Mouse (Mus musculus): ENCODE results near the gene Mthfd1. TPM values are rescaled to one million over a fixed set of nuclear protein-coding genes. Genes with fewer than 3 reads are reported as not detected.

Mthfd1 gene
- total and polyA plus RNA-seq, 3 experiments: 208 to 231 TPM; not detected in 1

DNA sequence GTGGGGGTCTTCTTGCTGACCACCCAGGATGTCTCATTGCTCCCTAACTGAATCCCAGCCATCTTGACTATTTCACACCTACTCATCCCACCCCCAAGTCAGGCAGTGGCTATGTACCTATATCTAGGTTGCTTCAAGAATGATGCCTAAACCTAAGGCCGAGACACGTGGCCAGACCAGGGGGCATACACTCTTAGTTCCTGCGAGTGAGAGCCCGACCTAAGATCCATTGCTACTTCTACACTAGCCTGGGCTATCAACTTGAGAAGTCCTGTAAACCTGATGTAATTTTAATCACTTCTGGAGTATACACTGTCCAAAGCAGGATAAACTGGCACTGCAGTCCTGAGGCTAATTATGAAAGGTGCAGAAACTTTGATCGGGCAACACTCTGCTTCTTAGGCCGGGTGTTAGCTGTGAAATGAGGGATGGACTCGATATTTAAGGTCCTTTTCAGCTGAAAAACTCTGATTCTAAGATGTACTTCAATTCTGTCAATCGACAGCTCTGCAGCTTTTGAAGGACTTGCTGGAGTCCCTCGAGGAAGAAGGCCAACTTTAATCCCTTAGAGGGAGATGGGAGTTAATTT lies 113.2 kb downstream of the Mthfd1 start (continued):
- no peak for TF ChIP-seq ZMIZ1 (IDR thresholded peaks at IDR 0.05; ENCODE audit: low read depth, low read length)
- no peak for TF ChIP-seq ETS1 (IDR thresholded peaks at IDR 0.05; ENCODE audit: low read depth, low read length)
- peak; percentile 42; the same call in 1 of the 2 replicates for TF ChIP-seq MAZ (IDR thresholded peaks at IDR 0.05; ENCODE audit: low read depth, low read length)
- TF ChIP-seq GATA1 (IDR thresholded peaks at IDR 0.05; ENCODE audit: low read depth, low read length): no peak
- peak; percentile 29; a peak in 1 of 4 replicates for TF ChIP-seq EP300 (IDR thresholded peaks at IDR 0.05; ENCODE audit: low read depth in 1 of 2, low read length in 2 of 2)
- peak; percentile 61 for TF ChIP-seq USF1 (IDR thresholded peaks at IDR 0.05; ENCODE audit: low read depth, low read length)
- TF ChIP-seq RAD21 (IDR thresholded peaks at IDR 0.05; ENCODE audit: low read depth, low read length): no peak
- TF ChIP-seq MYC (IDR thresholded peaks at IDR 0.05; ENCODE audit: low read depth, low read length): peak; percentile 79
- no peak for TF ChIP-seq POLR2AphosphoS5 (IDR thresholded peaks at IDR 0.05; ENCODE audit: borderline replicate concordance, low read depth, low read length)
- no peak for TF ChIP-seq TCF12 (IDR thresholded peaks at IDR 0.05; ENCODE audit: low read depth, low read length)
- TF ChIP-seq ZNF384 (IDR thresholded peaks at IDR 0.05; ENCODE audit: low read depth, low read length): no peak
- TF ChIP-seq KAT2A (conservative IDR thresholded peaks at IDR 0.05; ENCODE audit: low read depth, low read length): no peak
- TF ChIP-seq RCOR1 (IDR thresholded peaks at IDR 0.05; ENCODE audit: low read depth, low read length): no peak
- no peak for TF ChIP-seq MYB (IDR thresholded peaks at IDR 0.05; ENCODE audit: low read depth, low read length)
- peak; percentile 5; the same call in 1 of the 2 replicates for TF ChIP-seq NELFE (IDR thresholded peaks at IDR 0.05; ENCODE audit: low read depth, low read length)
- peak; percentile 83 for TF ChIP-seq MXI1 (IDR thresholded peaks at IDR 0.05; ENCODE audit: low read depth, low read length)
- TF ChIP-seq MAX (IDR thresholded peaks at IDR 0.05; ENCODE audit: low read length): peak; percentile 82
- no peak; a peak in 1 of 4 replicates for TF ChIP-seq POLR2A (IDR thresholded peaks at IDR 0.05; ENCODE audit: control insufficient read depth in 1 of 2, insufficient read depth in 1 of 2, low read depth in 1 of 2, low read length in 2 of 2, poor library complexity in 1 of 2)
- TF ChIP-seq SMC3 (IDR thresholded peaks at IDR 0.05; ENCODE audit: low read depth, low read length): no peak

DNA sequence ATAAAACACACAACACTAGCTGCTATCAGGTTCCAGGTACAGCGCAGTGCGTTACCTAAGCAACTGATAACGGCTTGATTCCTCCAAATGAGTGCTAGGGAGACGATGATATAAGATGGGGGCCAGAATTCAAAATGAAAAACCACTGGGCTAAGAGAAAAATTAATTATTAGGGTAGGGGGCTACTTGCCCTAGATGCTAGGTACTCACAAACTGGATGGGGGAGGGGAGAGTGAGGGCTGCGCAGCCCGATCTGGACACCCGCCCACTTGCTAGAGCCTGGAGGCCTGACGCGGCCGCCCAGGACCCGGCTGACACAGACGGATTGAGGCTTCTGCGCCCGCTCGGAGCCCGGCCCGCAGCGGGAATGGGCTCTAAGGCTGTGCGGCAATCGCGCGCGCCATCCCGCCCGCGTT lies 113.7 kb downstream of the Mthfd1 start:
- Histone ChIP-seq H3K27me3 (ENCODE audit: control insufficient read depth in 1 of 2, insufficient read depth in 2 of 2, low read length in 2 of 2) (no peaks in the 10 kb centered on the region), H3K4me3 (ENCODE audit: control insufficient read depth in 1 of 2, insufficient read depth in 1 of 2, low read depth in 2 of 2, low read length in 2 of 2) (peak overlapping the region; percentile 67 to 87), H3K9me3 (replicated peaks; ENCODE audit: insufficient read depth, low read length) (no peaks in the 10 kb centered on the region), H3K36me3 (ENCODE audit: control insufficient read depth in 1 of 2, insufficient read depth in 2 of 2, low read length in 2 of 2) (peaks cover 0 to 41% of the 10 kb centered on the region in 2 experiments; a peak in 2 of 4 replicates), H3K9ac (ENCODE audit: control insufficient read depth, low read depth, low read length, poor library complexity, severe bottlenecking) (peak overlapping the region; percentile 100), H3K4me1 (ENCODE audit: control insufficient read depth in 1 of 2, insufficient read depth in 2 of 2, low read length in 2 of 2) (peaks cover 25 to 35% of the 10 kb centered on the region in 2 experiments), H3K27ac (ENCODE audit: control insufficient read depth, low read depth, low read length) (peak overlapping the region; percentile 97), H3K79me2 (ENCODE audit: control insufficient read depth, insufficient read depth, low read length, poor library complexity) (peaks cover 80% of the 10 kb centered on the region)
- DNase-seq (ENCODE audit: low read depth, low spot score): peak; percentile 80
- TF ChIP-seq TBP (IDR thresholded peaks at IDR 0.05; ENCODE audit: low read depth, low read length) (peak; percentile 64; the same call in 1 of the 2 replicates), BHLHE40 (IDR thresholded peaks at IDR 0.05; ENCODE audit: borderline replicate concordance, low read depth, low read length) (no peak), ETS1 (IDR thresholded peaks at IDR 0.05; ENCODE audit: low read depth, low read length) (no peak), NELFE (IDR thresholded peaks at IDR 0.05; ENCODE audit: low read depth, low read length) (no peak), ZMIZ1 (IDR thresholded peaks at IDR 0.05; ENCODE audit: low read depth, low read length) (no peak), EP300 (IDR thresholded peaks at IDR 0.05; ENCODE audit: low read depth in 1 of 2, low read length in 2 of 2) (no peak; a peak in 1 of 4 replicates), SIN3A (IDR thresholded peaks at IDR 0.05; ENCODE audit: low read length) (peak; percentile 27), SMC3 (IDR thresholded peaks at IDR 0.05; ENCODE audit: low read depth, low read length) (no peak), TCF12 (IDR thresholded peaks at IDR 0.05; ENCODE audit: low read depth, low read length) (no peak; the same call in 1 of the 2 replicates), ELF1 (IDR thresholded peaks at IDR 0.05; ENCODE audit: low read depth, low read length) (no peak), MYC (IDR thresholded peaks at IDR 0.05; ENCODE audit: low read depth, low read length) (no peak), POLR2AphosphoS5 (IDR thresholded peaks at IDR 0.05; ENCODE audit: borderline replicate concordance, low read depth, low read length) (no peak), HCFC1 (IDR thresholded peaks at IDR 0.05; ENCODE audit: low read depth, low read length) (0 out of 2 replicates have a peak, but pooled peaks have one; percentile 1), GATA1 (IDR thresholded peaks at IDR 0.05; ENCODE audit: low read depth, low read length) (peak; percentile 84)

All from MEL (cell line).